Mouse (Mus musculus): Measurements from ENCODE around the gene Hfe2.

Hfe2 gene

DNA sequence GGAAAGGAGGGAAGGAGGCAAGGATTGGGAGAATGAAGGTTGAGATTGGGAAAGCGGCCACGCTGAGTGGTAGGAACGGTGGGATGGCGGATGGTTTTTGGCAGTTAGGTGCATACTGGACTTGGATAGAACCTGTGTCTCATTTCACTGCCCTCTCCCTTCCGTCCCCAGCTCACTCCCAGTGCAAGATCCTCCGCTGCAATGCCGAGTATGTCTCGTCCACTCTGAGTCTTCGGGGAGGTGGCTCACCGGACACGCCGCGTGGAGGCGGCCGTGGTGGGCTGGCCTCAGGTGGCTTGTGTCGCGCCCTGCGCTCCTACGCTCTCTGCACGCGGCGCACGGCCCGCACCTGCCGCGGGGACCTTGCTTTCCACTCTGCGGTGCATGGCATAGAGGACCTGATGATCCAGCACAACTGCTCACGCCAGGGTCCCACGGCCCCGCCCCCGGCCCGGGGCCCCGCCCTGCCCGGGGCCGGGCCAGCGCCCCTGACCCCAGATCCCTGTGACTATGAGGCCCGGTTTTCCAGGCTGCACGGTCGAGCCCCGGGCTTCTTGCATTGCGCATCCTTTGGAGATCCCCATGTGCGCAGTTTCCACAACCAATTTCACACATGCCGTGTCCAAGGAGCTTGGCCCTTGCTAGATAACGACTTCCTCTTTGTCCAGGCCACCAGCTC, 2.0 kb downstream of the Hfe2 start:
- in situ Hi-C loops (cut with MboI; ENCODE audit: low sequenced_read_pairs) = no loop called here

- in situ Hi-C loops (cut with MboI; ENCODE audit: low sequenced_read_pairs) = no loop called here
Observed at GRCm38 (mm10) chr3:96528506-96528905, 3.5 kb downstream of the Hfe2 start.

DNA sequence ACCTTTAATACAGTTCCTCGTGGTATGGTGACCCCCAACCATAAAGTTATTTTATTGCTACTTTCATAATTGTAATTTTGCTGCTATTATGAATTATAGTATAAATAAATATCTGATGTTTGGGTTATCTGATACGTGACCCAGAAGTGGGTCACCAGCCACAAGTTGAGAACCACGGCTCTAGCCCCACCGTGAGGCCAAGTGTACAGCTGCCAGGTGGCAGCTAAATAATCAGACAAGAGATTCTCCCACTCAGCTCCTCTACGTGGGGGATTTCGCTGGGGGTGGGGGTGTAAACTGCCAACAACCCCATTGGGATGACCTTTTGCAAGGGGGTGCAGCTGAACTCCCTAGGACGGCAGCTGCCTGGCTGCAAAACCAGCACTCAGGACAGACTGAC, 7.1 kb downstream of the Hfe2 start:
- in situ Hi-C loops (cut with MboI; ENCODE audit: low sequenced_read_pairs) = no loop called here

DNA sequence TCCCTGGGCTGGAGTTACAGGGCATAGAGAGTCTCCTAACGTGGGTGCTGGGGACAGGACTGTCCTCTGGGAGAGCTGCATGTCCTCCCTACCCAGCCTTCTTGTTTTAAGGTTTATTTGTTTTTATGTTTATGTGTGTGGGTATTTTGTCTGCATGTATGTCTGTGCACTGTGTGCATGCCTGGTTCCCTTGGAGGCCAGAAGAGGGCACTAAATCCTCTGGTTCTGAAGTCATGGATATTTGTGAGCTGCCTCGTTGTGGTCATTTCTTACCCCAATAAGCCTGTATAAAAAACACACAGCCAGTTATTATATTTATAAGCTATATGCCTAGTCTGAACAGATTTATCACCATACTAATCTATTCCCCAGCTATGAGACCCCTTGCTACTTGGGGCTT, 9.3 kb downstream of the Hfe2 start:
- in situ Hi-C loops (cut with MboI; ENCODE audit: low sequenced_read_pairs) = no loop called here

DNA sequence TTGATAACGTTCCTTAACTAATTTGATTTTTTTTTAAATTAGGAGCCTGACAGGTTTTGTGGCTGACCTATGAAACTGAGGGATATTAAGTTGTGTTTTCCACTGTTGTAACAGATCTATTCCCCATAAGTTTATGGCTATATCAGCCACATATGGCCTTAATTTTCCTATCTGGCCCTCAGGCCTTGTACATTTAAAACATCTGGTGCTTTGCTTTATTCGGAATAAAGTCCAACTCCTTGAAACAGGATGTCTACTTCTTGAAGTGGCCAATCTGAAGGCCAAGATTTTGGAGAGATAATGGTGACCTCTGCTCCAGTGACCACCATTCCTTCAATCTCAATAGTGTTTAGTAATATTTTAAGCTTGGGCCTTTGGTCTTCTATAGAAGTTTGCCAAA, 14.3 kb downstream of the Hfe2 start:
- in situ Hi-C loops (cut with MboI; ENCODE audit: low sequenced_read_pairs) = no loop called here

GRCm38 (mm10) chr3:96540740-96541139, 15.8 kb downstream of the Hfe2 start:
- in situ Hi-C loops (cut with MboI; ENCODE audit: low sequenced_read_pairs) = loop anchor here (5.0 kb wide), 1 partner anchor 102 kb away; no protein-coding TSS in a partner anchor

DNA sequence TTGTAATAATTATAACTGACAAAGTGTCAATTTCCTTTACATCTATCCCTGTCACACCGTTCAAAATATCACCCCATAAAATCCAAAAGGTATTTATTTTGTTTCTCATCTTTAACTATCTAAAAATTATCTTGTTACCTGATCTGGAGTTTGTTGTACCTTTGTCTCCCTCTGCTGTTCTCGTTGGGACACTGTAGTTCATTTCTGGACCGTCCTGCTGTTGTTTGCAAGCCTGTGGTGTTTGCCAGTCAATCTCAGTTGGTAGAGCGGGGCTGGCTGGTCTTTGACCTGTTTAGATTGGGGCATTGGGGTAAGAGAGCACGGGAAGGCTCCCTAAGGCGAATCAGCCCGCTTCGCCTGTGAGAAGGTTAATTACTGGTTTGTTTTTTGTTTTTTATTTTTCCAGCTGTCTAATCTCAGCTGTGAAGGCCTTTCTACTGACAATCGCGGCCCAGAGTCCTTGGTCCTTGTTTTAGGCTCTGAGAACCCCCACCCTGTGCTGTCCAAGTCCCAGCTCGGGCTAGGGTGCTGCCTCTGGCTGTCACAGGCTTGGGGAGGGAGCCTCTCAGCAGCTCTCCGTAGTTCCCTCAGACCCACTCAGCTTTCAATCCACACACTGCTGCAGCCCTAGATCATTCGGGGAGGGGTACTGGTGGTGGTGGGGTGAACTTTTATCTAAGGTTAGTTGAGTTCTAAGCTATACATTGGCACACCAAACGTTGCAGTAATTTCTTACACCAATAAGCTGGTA, 16.5 kb downstream of the Hfe2 start:
- in situ Hi-C loops (cut with MboI; ENCODE audit: low sequenced_read_pairs) = loop anchor here (5.0 kb wide), 1 partner anchor 101 kb away; no protein-coding TSS in a partner anchor

DNA sequence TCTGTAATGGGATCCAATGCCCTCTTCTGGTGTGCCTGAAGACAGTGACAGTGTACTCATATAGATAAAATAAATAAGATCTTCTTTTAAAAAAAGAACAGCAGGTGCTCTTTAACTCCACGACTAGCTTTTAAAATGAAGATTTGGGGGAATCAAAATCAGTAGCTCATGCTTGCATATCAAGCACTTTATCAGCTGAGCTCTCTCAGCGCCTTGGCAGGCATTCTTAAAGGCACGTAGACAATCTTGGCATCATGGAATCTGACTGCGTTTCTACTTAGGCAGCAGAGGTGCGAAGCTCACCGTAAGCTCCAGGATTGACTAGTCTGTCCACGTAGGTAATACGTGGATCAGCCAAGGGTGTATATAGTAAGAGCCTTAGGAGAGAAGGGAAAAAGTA, 17.6 kb downstream of the Hfe2 start:
- in situ Hi-C loops (cut with MboI; ENCODE audit: low sequenced_read_pairs) = loop anchor here (5.0 kb wide), 1 partner anchor 100 kb away; no protein-coding TSS in a partner anchor

DNA sequence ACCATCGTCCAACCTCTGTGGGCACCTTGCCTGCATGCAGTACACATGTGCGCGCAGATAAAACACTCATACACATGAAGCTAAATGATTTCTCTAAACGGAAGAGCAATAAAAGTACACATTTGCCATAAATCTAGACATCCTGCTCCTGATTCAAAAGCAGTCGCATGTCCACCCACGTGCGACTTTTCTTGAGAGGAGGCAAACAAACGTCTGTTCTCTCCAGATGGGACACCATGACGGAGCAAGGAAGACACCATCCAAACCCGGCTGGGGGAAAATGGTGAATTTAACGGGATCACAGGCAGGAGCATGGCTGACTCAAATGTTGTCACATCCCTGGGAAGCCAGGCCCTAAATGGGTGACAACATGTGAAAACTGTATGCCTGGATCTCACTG, 18.4 kb downstream of the Hfe2 start:
- in situ Hi-C loops (cut with MboI; ENCODE audit: low sequenced_read_pairs) = loop anchor here (5.0 kb wide), 1 partner anchor 99 kb away; no protein-coding TSS in a partner anchor

- in situ Hi-C loops (cut with MboI; ENCODE audit: low sequenced_read_pairs) = loop anchor here (5.0 kb wide), 1 partner anchor 37 kb away; no protein-coding TSS in a partner anchor
Observed at GRCm38 (mm10) chr3:96545565-96545964, 20.6 kb downstream of the Hfe2 start.

GRCm38 (mm10) chr3:96546880-96547279, 21.9 kb downstream of the Hfe2 start:
- in situ Hi-C loops (cut with MboI; ENCODE audit: low sequenced_read_pairs) = loop anchor here (5.0 kb wide), 1 partner anchor 35 kb away; no protein-coding TSS in a partner anchor

DNA sequence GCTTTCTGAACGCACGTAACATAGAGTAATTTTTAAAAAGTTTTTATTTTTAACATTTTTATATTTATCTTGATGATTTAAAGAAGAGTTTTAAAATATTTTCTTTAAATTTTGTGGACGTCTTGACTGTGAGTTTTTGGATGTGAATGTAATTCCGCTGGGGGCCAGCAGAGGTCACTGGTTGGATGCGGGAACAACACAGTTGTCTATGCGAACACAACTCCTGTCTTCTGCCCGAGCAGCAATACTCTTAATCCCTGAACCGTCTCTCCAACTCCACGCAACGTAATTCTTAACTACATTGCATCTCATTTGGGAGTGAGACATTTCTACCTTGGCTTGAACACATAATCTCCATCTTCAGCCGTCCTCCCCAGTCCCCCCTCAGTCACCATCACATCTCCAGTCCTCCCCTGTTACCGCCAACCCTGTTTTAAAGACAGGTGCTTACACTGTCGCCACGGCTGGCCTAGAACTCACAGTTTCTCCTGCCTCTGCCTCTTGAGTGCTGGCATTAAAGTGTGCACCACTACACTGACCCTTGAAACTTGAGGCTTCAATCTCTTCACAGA, 22.5 kb downstream of the Hfe2 start:
- in situ Hi-C loops (cut with MboI; ENCODE audit: low sequenced_read_pairs) = loop anchor here (5.0 kb wide), 1 partner anchor 35 kb away; no protein-coding TSS in a partner anchor

DNA sequence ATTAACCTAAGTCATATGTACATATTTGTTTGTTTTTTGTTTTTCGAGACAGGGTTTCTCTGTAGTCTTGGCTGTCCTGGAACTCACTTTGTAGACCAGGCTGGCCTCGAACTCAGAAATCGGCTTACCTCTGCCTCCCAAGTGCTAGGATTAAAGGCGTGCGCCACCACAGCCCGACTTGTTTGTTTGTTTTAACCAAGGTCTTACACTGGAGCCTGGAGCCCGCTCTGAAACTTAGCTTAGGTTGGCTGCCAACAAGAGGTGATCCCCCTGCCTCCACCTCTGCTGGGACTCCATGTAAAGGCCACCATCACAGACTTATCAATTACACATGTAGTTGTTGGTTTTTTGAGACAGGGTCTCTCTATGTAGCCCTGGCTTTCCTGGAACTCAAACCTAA, 23.9 kb downstream of the Hfe2 start:
- in situ Hi-C loops (cut with MboI; ENCODE audit: low sequenced_read_pairs) = loop anchor here (5.0 kb wide), 1 partner anchor 33 kb away; no protein-coding TSS in a partner anchor

- in situ Hi-C loops (cut with MboI; ENCODE audit: low sequenced_read_pairs) = loop anchor here (5.0 kb wide), 1 partner anchor 33 kb away; no protein-coding TSS in a partner anchor
Observed at GRCm38 (mm10) chr3:96549346-96549745, 24.4 kb downstream of the Hfe2 start.

DNA sequence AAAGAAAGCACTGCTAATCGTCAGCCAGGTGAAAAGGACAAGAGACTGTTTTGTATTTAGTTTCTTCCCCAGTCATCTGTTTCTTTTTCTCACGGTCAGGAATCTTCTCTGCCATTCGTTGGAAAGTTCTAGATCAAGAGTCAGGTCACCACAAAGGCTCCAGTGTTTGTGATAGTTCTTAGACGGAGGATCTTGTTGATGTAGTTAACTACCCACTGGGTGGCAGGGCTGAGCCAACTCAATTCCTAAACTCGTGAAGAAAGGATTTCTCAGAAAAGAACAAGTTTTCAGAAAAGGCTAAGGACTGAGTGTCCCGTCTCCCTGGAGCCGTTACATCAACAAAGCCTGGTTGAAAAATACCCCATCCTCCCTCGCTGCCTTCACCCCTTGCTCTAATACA, 26.2 kb downstream of the Hfe2 start:
- in situ Hi-C loops (cut with MboI; ENCODE audit: low sequenced_read_pairs) = no loop called here

DNA sequence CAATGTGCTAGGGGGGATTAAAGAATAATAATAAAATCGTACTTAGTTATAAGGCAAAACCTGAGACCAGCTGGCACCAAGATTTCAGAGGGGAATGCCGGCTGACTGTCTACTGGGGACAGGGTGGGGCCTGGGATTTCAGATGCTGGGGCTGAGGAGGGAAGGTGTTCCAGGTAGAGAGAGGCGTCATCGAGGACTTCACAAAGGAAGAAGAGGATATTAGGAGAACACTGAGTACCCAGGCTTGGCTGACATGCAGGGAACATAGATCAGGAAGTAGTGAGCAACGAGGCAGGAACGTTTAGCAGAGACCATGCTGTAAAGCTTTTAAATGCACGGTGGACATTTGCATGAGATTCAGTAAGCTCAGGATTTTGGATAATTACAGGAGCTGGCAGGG, 26.9 kb downstream of the Hfe2 start:
- in situ Hi-C loops (cut with MboI; ENCODE audit: low sequenced_read_pairs) = no loop called here

DNA sequence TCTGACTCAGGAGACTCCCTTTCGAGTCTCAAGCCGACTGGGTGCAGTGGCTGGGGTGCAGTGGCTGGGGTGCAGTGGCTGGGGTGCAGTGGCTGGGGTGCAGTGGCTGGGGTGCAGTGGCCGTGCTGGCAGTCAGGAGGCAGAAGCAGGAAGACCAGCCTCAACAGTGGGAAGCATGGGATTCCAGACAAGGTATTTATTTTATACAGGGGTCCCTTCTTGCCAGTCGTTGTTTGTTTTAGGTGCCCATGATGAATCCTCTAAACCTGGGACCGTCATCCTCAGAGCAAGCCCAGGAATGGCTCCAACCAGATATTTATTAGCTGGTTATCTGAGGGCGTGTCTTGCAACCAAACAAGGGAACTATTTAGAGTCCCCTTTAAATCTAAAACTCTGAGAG, 28.6 kb downstream of the Hfe2 start:
- in situ Hi-C loops (cut with MboI; ENCODE audit: low sequenced_read_pairs) = no loop called here

DNA sequence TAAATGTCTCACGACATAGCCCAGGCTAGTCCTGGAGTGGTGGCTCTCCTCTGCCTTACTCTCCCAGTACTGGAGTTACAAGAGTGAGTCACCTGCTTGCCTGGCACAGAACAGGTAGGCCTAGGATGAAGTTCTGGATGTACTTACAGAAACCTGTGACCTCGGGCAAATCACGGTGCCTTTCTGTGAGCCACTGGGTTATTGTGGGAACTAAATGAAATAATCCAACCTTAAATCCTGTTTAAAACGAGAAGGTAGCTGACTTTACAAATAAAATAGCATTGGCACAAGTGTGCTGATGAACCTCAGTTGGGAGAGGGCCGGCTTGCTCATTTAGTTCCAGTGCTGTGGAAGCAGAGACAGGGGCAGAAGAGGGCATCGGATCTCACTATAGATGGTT, 29.3 kb downstream of the Hfe2 start:
- in situ Hi-C loops (cut with MboI; ENCODE audit: low sequenced_read_pairs) = no loop called here

- in situ Hi-C loops (cut with MboI; ENCODE audit: low sequenced_read_pairs) = no loop called here
Observed at GRCm38 (mm10) chr3:96555041-96555596, 30.1 kb downstream of the Hfe2 start.

GRCm38 (mm10) chr3:96555999-96556614, 31.1 kb downstream of the Hfe2 start:
- in situ Hi-C loops (cut with MboI; ENCODE audit: low sequenced_read_pairs) = no loop called here

All from CH12F3 (cell line).